Mouse (Mus musculus) stomach, postnatal 0 days (tissue): Measurements from ENCODE around the gene Ralgapa2. TPM values are rescaled to one million over a fixed set of nuclear protein-coding genes. Genes with fewer than 3 reads are reported as not detected.

Source experiments
- ATAC-seq: fragments of 200-750 bp; cut with Nextera tagmentation; 2 replicates; pipeline ENCODE4 v1.8.0; 2017; ENCODE audit not compliant: low FRiP score, low TSS enrichment
- DNase-seq: peaks from one replicate; pipeline ENCODE4 v3.0.0-alpha.2; 2016; ENCODE audit warnings: low spot score
- H3K27ac ChIP-seq: fragments of 300-500 bp; sonication (generic); replicated peaks from 2 replicates; pipeline ENCODE4 v1.5.1; 2014; ENCODE audit warnings: mild to moderate bottlenecking, control low read depth
- H3K27me3 ChIP-seq: fragments of 300-500 bp; sonication (generic); 2 replicates; pipeline ENCODE4 v1.6.1; 2014; ENCODE audit warnings: low read length; ENCODE audit not compliant: control insufficient read depth, insufficient read depth
- H3K36me3 ChIP-seq: fragments of 300-500 bp; sonication (generic); 2 replicates; pipeline ENCODE4 v1.6.1; 2014; ENCODE audit warnings: low read length, mixed read lengths; ENCODE audit not compliant: control insufficient read depth, insufficient read depth
- H3K4me1 ChIP-seq: fragments of 300-500 bp; sonication (generic); replicated peaks from 2 replicates; pipeline ENCODE4 v1.6.1; 2014; ENCODE audit warnings: antibody characterized with exemption; ENCODE audit not compliant: control insufficient read depth, insufficient read depth
- H3K4me2 ChIP-seq: fragments of 300-500 bp; sonication (generic); replicated peaks from 2 replicates; pipeline ENCODE4 v1.6.1; 2014; ENCODE audit warnings: low read depth, mild to moderate bottlenecking, control low read depth, moderate library complexity
- H3K4me3 ChIP-seq: fragments of 300-500 bp; sonication (generic); 2 replicates; pipeline ENCODE4 v1.5.1; 2014; ENCODE audit warnings: low read depth, low read length, control low read depth
- H3K9ac ChIP-seq: fragments of 300-500 bp; sonication (generic); 2 replicates; pipeline ENCODE4 v1.6.1; 2014; ENCODE audit warnings: mild to moderate bottlenecking, low read length, control low read depth, mixed read lengths
- H3K9me3 ChIP-seq: fragments of 300-500 bp; sonication (generic); 2 replicates; pipeline ENCODE4 v1.6.1; 2016; ENCODE audit warnings: low read length; ENCODE audit not compliant: control insufficient read depth
- CTCF ChIP-seq: IDR thresholded peaks from 2 replicates; pipeline ENCODE4 v1.5.1; 2016; ENCODE audit warnings: antibody characterized with exemption, low read depth, mild to moderate bottlenecking, moderate library complexity
- EP300 ChIP-seq: optimal IDR thresholded peaks from 2 replicates; pipeline ENCODE3; 2016; ENCODE audit warnings: antibody characterized with exemption
- WGBS: fragments of 180-500 bp; shearing (Covaris S2); extraction: QIAGEN DNeasy Blood & Tissue Kit; methylation state at CpG from one replicate; pipeline ENCODE4 v1.1.7; 2014; 5-methylcytosine and 5-hydroxymethylcytosine counted together
- polyA plus RNA-seq: library from polyadenylated mRNA; unstranded; fragments of >200 nt; fragmentation: Nextera tagmentation; extraction: Ambion mirVana; gene quantifications from 2 replicates; pipeline ENCODE4 v1.2.1, GENCODE M21; 2015

Gene Ralgapa2
- polyA plus RNA-seq, 1 experiment from 2014 or later = 3.1 TPM

GRCm38 (mm10) chr2:146257037-146257436 is 255.1 kb downstream of the Ralgapa2 start:
- TF ChIP-seq EP300 (no peak), CTCF (no peak)
- Histone ChIP-seq H3K36me3 (no peaks in the 10 kb centered on the region), H3K4me1 (no peaks in the 10 kb centered on the region), H3K4me3 (no peak overlapping the region), H3K27me3 (no peaks in the 10 kb centered on the region), H3K27ac (no peak overlapping the region), H3K4me2 (no peak overlapping the region), H3K9ac (no peak overlapping the region), H3K9me3 (no peaks in the 10 kb centered on the region)
- DNase-seq (no peak), ATAC-seq (0 out of 2 replicates have a peak, but pooled peaks have one; percentile 66)
- 23% methylated on average over 3 of the region's 3 CpGs for WGBS

DNA sequence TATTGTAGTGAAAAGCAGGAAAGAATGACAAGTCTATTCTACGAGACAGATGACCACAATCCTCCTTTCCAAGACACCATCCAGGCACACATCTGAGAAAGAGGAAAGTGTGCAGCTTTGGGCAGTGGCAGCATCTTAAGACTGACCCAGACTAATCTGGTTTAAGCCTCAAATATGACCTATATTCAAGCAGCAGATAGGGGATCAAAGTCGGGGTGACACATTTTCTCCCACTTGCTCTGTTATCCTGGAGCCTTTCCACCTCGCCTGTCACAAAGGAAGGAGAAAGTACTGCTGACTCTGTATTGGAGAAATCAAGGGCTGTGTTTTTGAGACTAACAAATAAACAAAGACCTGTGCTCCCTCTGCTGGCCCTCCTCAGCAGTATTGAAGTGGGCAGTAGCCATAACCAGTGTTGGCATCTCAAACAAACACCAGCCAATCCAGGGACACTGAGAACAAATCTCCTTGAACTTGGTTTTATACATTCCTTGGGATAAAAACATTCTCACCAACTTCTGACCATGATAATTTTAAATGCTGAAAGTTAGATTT is 255.7 kb downstream of the Ralgapa2 start:
- Histone ChIP-seq H3K4me2 (no peak overlapping the region), H3K36me3 (no peaks in the 10 kb centered on the region), H3K27me3 (no peaks in the 10 kb centered on the region), H3K9me3 (no peaks in the 10 kb centered on the region), H3K4me3 (no peak overlapping the region), H3K9ac (no peak overlapping the region), H3K4me1 (no peaks in the 10 kb centered on the region), H3K27ac (no peak overlapping the region)
- TF ChIP-seq EP300 (no peak), CTCF (peak; percentile 55)
- no peak for ATAC-seq
- DNase-seq = no peak
- 66% methylated on average over 3 of the region's 3 CpGs for WGBS

DNA sequence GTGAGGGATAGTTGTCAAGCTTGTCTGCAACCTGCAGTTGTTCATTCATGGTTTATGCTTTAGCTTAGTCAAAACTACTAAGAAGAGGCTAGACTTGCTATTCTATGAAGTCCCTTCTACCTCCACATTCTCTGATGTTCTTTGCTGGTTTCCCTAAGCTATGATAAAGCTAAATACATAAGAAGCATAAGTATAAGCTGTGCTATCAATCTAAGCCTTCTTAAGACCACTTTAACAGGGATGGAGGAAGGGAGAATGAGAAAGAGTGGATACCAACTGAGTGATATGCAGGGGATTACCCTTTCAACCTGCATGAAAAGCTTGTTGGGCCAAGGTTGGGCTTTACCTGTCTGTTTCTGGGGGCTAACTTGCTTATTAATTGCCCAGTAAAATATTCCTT is 256.5 kb downstream of the Ralgapa2 start:
- DNase-seq (no peak), ATAC-seq (no peak)
- H3K4me3 ChIP-seq = no peak overlapping the region
- no peak for TF ChIP-seq CTCF
- no peak for TF ChIP-seq EP300
- H3K27me3 ChIP-seq = no peaks in the 10 kb centered on the region
- H3K36me3 ChIP-seq = no peaks in the 10 kb centered on the region
- H3K9ac ChIP-seq = no peak overlapping the region
- H3K4me2 ChIP-seq = no peak overlapping the region
- H3K4me1 ChIP-seq = no peaks in the 10 kb centered on the region
- no peaks in the 10 kb centered on the region for H3K9me3 ChIP-seq
- no peak overlapping the region for H3K27ac ChIP-seq

DNA sequence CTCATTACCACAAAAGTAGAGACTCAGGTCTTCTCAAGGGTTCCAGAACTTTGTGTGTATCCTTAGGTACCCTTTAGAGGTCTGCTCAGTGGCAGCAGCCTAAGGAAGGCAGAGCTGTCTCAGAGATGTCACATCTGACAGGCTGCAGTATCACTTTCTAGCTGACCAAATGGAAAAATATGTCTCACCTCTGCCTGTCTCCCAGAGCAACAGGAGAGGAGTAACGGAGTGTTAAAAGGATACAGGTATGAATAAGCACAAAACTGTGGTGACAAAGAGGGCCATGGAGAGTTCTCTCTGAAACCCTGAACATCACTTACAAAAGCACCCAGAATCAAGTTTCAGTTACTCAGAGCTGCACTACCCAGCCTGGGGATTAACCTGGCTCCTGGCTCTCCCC is 257.8 kb downstream of the Ralgapa2 start:
- no peak for TF ChIP-seq CTCF
- TF ChIP-seq EP300 = no peak
- DNase-seq = no peak
- H3K27me3 ChIP-seq = no peaks in the 10 kb centered on the region
- no peaks in the 10 kb centered on the region for H3K9me3 ChIP-seq
- WGBS = 77% methylated on average over 1 of the region's 1 CpGs
- H3K4me2 ChIP-seq = no peak overlapping the region
- no peak for ATAC-seq
- no peak overlapping the region for H3K9ac ChIP-seq
- no peak overlapping the region for H3K4me3 ChIP-seq
- H3K27ac ChIP-seq = no peak overlapping the region
- no peaks in the 10 kb centered on the region for H3K36me3 ChIP-seq
- H3K4me1 ChIP-seq = no peaks in the 10 kb centered on the region

DNA sequence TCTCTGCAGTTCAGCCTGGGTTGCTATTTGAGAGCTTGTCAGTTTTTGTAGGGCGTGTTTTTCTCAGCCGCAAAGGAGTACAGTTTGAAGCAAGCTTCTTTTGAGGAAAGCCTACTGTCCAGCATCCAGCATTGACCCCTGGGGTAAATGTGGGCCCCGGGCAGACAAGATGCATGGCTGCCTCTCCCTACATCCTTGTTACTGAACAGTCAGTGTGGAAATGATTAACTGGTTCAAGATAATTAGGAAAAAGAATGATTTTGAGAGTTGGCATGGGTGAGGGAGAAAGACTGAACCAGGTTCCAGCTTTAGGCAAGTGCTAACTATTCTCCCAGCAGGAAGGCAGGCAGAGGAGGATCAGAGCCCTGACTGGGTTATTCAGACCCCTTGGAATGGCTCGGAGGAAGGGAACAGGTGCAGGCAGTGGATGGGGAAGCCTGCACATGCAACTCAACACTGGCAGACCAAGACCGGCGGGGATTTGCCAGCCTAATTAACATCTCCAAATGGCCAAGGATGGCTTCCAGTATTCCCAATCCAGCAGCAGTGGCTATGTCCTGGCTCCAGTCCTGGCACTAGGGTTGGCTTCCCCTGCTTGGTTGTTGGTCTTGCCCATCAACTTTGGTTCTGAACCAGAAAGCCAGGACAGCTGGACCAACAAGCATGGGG is 261.8 kb downstream of the Ralgapa2 start:
- ATAC-seq (no peak), DNase-seq (no peak)
- Histone ChIP-seq H3K4me3 (no peak overlapping the region), H3K4me1 (no peaks in the 10 kb centered on the region), H3K4me2 (no peak overlapping the region), H3K27ac (no peak overlapping the region), H3K9me3 (no peaks in the 10 kb centered on the region), H3K9ac (no peak overlapping the region), H3K36me3 (no peaks in the 10 kb centered on the region), H3K27me3 (no peaks in the 10 kb centered on the region)
- TF ChIP-seq CTCF (no peak), EP300 (no peak)
- WGBS = 76% methylated on average over 6 of the region's 6 CpGs

DNA sequence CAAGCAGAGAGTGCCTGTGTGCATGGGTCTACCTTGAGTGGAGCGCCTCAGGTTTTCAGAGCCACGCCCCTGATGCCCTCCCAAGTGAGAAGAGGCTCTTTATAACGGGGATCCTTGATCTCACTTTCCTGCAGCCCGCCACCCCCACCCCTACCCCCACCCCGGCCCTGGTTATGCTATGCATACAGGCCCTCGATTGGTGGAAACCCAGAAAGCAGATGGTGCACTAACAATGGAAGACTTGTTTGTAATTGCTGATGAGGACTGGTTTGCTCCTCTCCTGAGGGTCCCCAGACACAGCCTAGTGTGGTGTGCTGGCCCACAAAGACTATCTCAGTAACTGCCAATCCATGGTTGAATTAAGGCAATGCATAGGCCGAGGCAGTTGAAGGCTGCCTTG is 263.1 kb downstream of the Ralgapa2 start:
- no peak for TF ChIP-seq CTCF
- TF ChIP-seq EP300 = no peak
- Histone ChIP-seq H3K27ac (no peak overlapping the region), H3K9me3 (no peaks in the 10 kb centered on the region), H3K4me2 (no peak overlapping the region), H3K4me3 (no peak overlapping the region), H3K9ac (no peak overlapping the region), H3K4me1 (no peaks in the 10 kb centered on the region), H3K36me3 (peaks cover 5% of the 10 kb centered on the region; the same call in 1 of the 2 replicates), H3K27me3 (no peaks in the 10 kb centered on the region)
- no peak for DNase-seq
- WGBS = 88% methylated on average over 7 of the region's 7 CpGs
- ATAC-seq = no peak
